Mouse (Mus musculus) stomach, postnatal 0 days (tissue): Measurements from ENCODE around the gene Cyp21a1.

Experiments
- CTCF ChIP-seq: IDR thresholded peaks from 2 replicates; pipeline ENCODE4 v1.5.1; 2016; ENCODE audit warnings: antibody characterized with exemption, low read depth, mild to moderate bottlenecking, moderate library complexity
- EP300 ChIP-seq: optimal IDR thresholded peaks from 2 replicates; pipeline ENCODE3; 2016; ENCODE audit warnings: antibody characterized with exemption

GRCm38 (mm10) chr17:34795633-34796032 is 8.7 kb downstream of the Cyp21a1 start:
- TF ChIP-seq CTCF (peak; percentile 64), EP300 (no peak)
